Mouse (Mus musculus): Measurements from ENCODE around the gene Hdac9. TPM values are rescaled to one million over a fixed set of nuclear protein-coding genes. Genes with fewer than 3 reads are reported as not detected.

The Hdac9 gene
- total and polyA plus RNA-seq, 2 experiments from 2014 or later: 15.6 to 15.7 TPM

- ATAC-seq (ENCODE audit: insufficient read depth, low read depth) (no peak), DNase-seq (ENCODE audit: low spot score) (no peak)
- Histone ChIP-seq H3K4me3 (ENCODE audit: low read depth, low read length) (no peak overlapping the region), H3K4me1 (ENCODE audit: control insufficient read depth, insufficient read depth) (no peaks in the 10 kb centered on the region), H3K9me3 (replicated peaks; ENCODE audit: control insufficient read depth, low read length) (no peaks in the 10 kb centered on the region), H3K36me3 (replicated peaks; ENCODE audit: control insufficient read depth, insufficient read depth, low read length) (no peaks in the 10 kb centered on the region), H3K9ac (replicated peaks; ENCODE audit: low read depth, low read length) (no peak overlapping the region), H3K4me2 (ENCODE audit: low read depth, low read length) (no peak overlapping the region), H3K27ac (ENCODE audit: low read depth) (no peak overlapping the region), H3K27me3 (ENCODE audit: control insufficient read depth, insufficient read depth, low read length) (no peaks in the 10 kb centered on the region)
- WGBS: 88% methylated on average over 3 of the region's 3 CpGs
- no peak for TF ChIP-seq EP300 (IDR thresholded peaks at IDR 0.05; ENCODE audit: low read depth)
- no peak for TF ChIP-seq CTCF (IDR thresholded peaks at IDR 0.05; ENCODE audit: low read depth)
Observed at GRCm38 (mm10) chr12:34284396-34284795, 632.5 kb downstream of the Hdac9 start.

GRCm38 (mm10) chr12:34278822-34279221 is 638.1 kb downstream of the Hdac9 start:
- Histone ChIP-seq H3K27ac (ENCODE audit: low read depth) (no peak overlapping the region), H3K9ac (replicated peaks; ENCODE audit: low read depth, low read length) (no peak overlapping the region), H3K27me3 (ENCODE audit: control insufficient read depth, insufficient read depth, low read length) (no peaks in the 10 kb centered on the region), H3K36me3 (replicated peaks; ENCODE audit: control insufficient read depth, insufficient read depth, low read length) (no peaks in the 10 kb centered on the region), H3K9me3 (replicated peaks; ENCODE audit: control insufficient read depth, low read length) (no peaks in the 10 kb centered on the region), H3K4me1 (ENCODE audit: control insufficient read depth, insufficient read depth) (no peaks in the 10 kb centered on the region), H3K4me2 (ENCODE audit: low read depth, low read length) (no peak overlapping the region), H3K4me3 (ENCODE audit: low read depth, low read length) (no peak overlapping the region)
- ATAC-seq (ENCODE audit: insufficient read depth, low read depth): no peak
- 78% methylated on average over 12 of the region's 12 CpGs for WGBS
- TF ChIP-seq EP300 (IDR thresholded peaks at IDR 0.05; ENCODE audit: low read depth) (no peak), CTCF (IDR thresholded peaks at IDR 0.05; ENCODE audit: low read depth) (no peak)
- no peak for DNase-seq (ENCODE audit: low spot score)

- no peak overlapping the region for H3K27ac ChIP-seq (ENCODE audit: low read depth)
- no peak overlapping the region for H3K4me3 ChIP-seq (ENCODE audit: low read depth, low read length)
- H3K36me3 ChIP-seq (replicated peaks; ENCODE audit: control insufficient read depth, insufficient read depth, low read length): no peaks in the 10 kb centered on the region
- H3K4me2 ChIP-seq (ENCODE audit: low read depth, low read length): no peak overlapping the region
- no peaks in the 10 kb centered on the region for H3K9me3 ChIP-seq (replicated peaks; ENCODE audit: control insufficient read depth, low read length)
- ATAC-seq (ENCODE audit: insufficient read depth, low read depth): no peak
- TF ChIP-seq CTCF (IDR thresholded peaks at IDR 0.05; ENCODE audit: low read depth) (no peak), EP300 (IDR thresholded peaks at IDR 0.05; ENCODE audit: low read depth) (no peak)
- DNase-seq (ENCODE audit: low spot score): no peak
- H3K27me3 ChIP-seq (ENCODE audit: control insufficient read depth, insufficient read depth, low read length): no peaks in the 10 kb centered on the region
- H3K4me1 ChIP-seq (ENCODE audit: control insufficient read depth, insufficient read depth): no peaks in the 10 kb centered on the region
- WGBS: 75% methylated on average over 1 of the region's 1 CpGs
- H3K9ac ChIP-seq (replicated peaks; ENCODE audit: low read depth, low read length): no peak overlapping the region
Observed at GRCm38 (mm10) chr12:34273816-34274215, 643.1 kb downstream of the Hdac9 start.

- Histone ChIP-seq H3K4me1 (ENCODE audit: control insufficient read depth, insufficient read depth) (no peaks in the 10 kb centered on the region), H3K36me3 (replicated peaks; ENCODE audit: control insufficient read depth, insufficient read depth, low read length) (no peaks in the 10 kb centered on the region), H3K9ac (replicated peaks; ENCODE audit: low read depth, low read length) (no peak overlapping the region), H3K9me3 (replicated peaks; ENCODE audit: control insufficient read depth, low read length) (no peaks in the 10 kb centered on the region; the same call in 1 of the 2 replicates), H3K27ac (ENCODE audit: low read depth) (no peak overlapping the region), H3K4me3 (ENCODE audit: low read depth, low read length) (no peak overlapping the region), H3K4me2 (ENCODE audit: low read depth, low read length) (no peak overlapping the region), H3K27me3 (ENCODE audit: control insufficient read depth, insufficient read depth, low read length) (no peaks in the 10 kb centered on the region)
- TF ChIP-seq EP300 (IDR thresholded peaks at IDR 0.05; ENCODE audit: low read depth): no peak
- no peak for DNase-seq (ENCODE audit: low spot score)
- no peak for ATAC-seq (ENCODE audit: insufficient read depth, low read depth)
- 57% methylated on average over 6 of the region's 6 CpGs for WGBS
Observed at GRCm38 (mm10) chr12:34270096-34270495, 646.8 kb downstream of the Hdac9 start.

- WGBS: 65% methylated on average over 13 of the region's 13 CpGs
- H3K4me3 ChIP-seq (ENCODE audit: low read depth, low read length): no peak overlapping the region
- no peak overlapping the region for H3K4me2 ChIP-seq (ENCODE audit: low read depth, low read length)
- ATAC-seq (ENCODE audit: insufficient read depth, low read depth) (no peak), DNase-seq (ENCODE audit: low spot score) (no peak)
- H3K9me3 ChIP-seq (replicated peaks; ENCODE audit: control insufficient read depth, low read length): no peaks in the 10 kb centered on the region; the same call in 1 of the 2 replicates
- no peaks in the 10 kb centered on the region for H3K36me3 ChIP-seq (replicated peaks; ENCODE audit: control insufficient read depth, insufficient read depth, low read length)
- no peak overlapping the region for H3K27ac ChIP-seq (ENCODE audit: low read depth)
- no peak overlapping the region for H3K9ac ChIP-seq (replicated peaks; ENCODE audit: low read depth, low read length)
- H3K27me3 ChIP-seq (ENCODE audit: control insufficient read depth, insufficient read depth, low read length): no peaks in the 10 kb centered on the region
- no peaks in the 10 kb centered on the region for H3K4me1 ChIP-seq (ENCODE audit: control insufficient read depth, insufficient read depth)
- TF ChIP-seq EP300 (IDR thresholded peaks at IDR 0.05; ENCODE audit: low read depth) (no peak), CTCF (IDR thresholded peaks at IDR 0.05; ENCODE audit: low read depth) (no peak)
Observed at GRCm38 (mm10) chr12:34269472-34270040, 647.3 kb downstream of the Hdac9 start.

GRCm38 (mm10) chr12:34259651-34260050 is 657.2 kb downstream of the Hdac9 start:
- Histone ChIP-seq H3K36me3 (replicated peaks; ENCODE audit: control insufficient read depth, insufficient read depth, low read length) (no peaks in the 10 kb centered on the region), H3K4me2 (ENCODE audit: low read depth, low read length) (no peak overlapping the region), H3K27me3 (ENCODE audit: control insufficient read depth, insufficient read depth, low read length) (no peaks in the 10 kb centered on the region), H3K27ac (ENCODE audit: low read depth) (no peak overlapping the region), H3K9ac (replicated peaks; ENCODE audit: low read depth, low read length) (no peak overlapping the region), H3K4me1 (ENCODE audit: control insufficient read depth, insufficient read depth) (no peaks in the 10 kb centered on the region), H3K4me3 (ENCODE audit: low read depth, low read length) (no peak overlapping the region), H3K9me3 (replicated peaks; ENCODE audit: control insufficient read depth, low read length) (no peaks in the 10 kb centered on the region)
- TF ChIP-seq EP300 (IDR thresholded peaks at IDR 0.05; ENCODE audit: low read depth): no peak
- TF ChIP-seq CTCF (IDR thresholded peaks at IDR 0.05; ENCODE audit: low read depth): no peak
- 26% methylated on average over 4 of the region's 4 CpGs for WGBS
- ATAC-seq (ENCODE audit: insufficient read depth, low read depth) (no peak), DNase-seq (ENCODE audit: low spot score) (no peak)
